Mouse (Mus musculus) frontal cortex, postnatal 10 days (tissue): Measurements from ENCODE around the gene Zbp1.
A peak's percentile ranks its signal among the peaks of the same experiment; 100 is the strongest.

ENCODE experiments used
- DNase-seq, 2 experiments: peaks; one replicate each; pipeline ENCODE4 v3.0.0; 2022; ENCODE audit warnings: low spot score in 2 of 2, mixed read lengths in 1 of 2

Zbp1 gene

GRCm38 (mm10) chr2:173179046-173179445 lies 39.7 kb downstream of the Zbp1 start:
- DNase-seq, result no peak

DNA sequence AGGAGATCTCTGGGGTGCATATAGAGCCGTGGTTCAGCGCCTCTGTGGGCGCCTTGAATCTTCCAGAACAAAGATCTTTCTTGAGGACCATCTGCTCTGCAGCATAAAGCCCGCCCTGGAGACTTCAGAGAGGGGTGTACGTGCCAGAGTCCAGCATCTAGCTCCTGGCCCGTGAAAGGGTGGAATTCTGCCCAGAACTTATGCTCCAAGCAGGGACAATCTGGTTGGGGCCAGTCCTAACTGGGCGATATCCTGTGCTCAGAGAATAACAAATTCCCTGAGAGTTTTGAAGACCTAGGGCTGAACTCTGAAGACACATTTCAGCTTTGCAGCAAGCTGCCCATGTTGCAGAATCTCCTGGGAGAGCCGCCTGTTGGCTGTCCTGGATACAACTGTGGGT lies 40.8 kb downstream of the Zbp1 start:
- DNase-seq, result no peak

- DNase-seq, result no peak
Measured at GRCm38 (mm10) chr2:173177481-173177880, 41.2 kb downstream of the Zbp1 start.

DNA sequence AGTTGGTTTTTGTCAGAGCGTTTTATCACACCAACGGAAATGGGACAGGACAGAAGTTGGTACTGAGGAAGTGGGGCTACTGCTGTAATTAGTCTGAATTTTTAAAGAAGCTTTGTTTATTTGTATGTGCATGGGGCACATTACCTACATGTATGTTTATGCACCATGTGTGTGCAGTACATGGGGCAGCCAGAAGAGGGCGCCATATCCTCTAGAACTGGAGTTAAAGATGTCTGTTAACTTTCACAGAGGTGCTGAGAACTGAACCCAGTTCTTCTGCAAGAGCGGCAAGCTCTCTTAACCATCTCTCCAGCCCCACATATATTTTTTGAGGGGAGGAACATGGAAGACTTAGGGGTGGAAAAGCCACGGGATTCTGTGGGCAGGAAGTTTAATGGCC lies 43.0 kb downstream of the Zbp1 start:
- peak in 1 of 2 experiments; percentile 8 for DNase-seq

- DNase-seq, result peak in 1 of 2 experiments; percentile 5
Measured at GRCm38 (mm10) chr2:173174569-173174968, 44.2 kb downstream of the Zbp1 start.

GRCm38 (mm10) chr2:173173521-173174511 lies 44.9 kb downstream of the Zbp1 start:
- peak; percentile 74 to 81 for DNase-seq

DNA sequence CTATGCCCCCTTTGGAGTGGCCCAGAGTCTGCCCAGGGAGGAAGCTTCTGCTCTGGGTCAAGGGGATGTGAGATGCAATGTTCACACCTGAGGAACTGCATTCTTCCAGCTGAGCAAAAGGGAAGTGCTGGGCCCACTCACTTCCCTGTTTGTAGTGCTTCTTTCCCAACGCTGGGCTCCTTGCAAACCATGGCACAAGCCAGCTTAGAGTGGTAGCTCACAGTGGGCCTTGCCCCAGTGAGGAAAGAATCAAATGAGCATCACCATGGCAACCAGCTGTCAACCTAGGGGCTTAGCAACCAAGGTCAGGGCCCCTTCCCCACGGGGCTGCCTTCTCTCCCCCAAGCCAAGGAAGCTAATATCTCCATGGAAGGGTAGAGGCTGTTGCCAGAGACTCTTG lies 45.7 kb downstream of the Zbp1 start:
- peak; percentile 22 to 25 for DNase-seq

DNA sequence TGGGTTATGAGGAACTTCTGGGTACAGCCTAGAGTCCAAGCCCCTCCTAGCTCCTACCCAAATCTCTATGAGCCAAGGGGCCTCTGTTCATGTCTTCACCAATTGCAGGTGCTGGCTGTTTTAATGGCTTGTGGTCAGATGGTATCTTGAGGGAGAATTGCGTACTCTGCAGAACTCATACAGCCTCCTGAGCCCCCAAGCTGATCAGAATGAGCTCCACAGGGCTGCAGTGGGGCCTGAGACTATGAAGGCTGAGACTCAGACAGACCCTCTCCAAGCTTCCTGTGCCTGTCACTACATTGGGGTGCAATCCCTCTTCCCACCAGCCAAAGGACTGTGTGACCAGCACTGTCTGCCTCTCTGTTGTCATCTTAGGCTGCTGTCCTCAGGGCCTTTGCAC lies 46.3 kb downstream of the Zbp1 start:
- DNase-seq, result no peak

- DNase-seq, result no peak
Measured at GRCm38 (mm10) chr2:173171956-173172355, 46.8 kb downstream of the Zbp1 start.

DNA sequence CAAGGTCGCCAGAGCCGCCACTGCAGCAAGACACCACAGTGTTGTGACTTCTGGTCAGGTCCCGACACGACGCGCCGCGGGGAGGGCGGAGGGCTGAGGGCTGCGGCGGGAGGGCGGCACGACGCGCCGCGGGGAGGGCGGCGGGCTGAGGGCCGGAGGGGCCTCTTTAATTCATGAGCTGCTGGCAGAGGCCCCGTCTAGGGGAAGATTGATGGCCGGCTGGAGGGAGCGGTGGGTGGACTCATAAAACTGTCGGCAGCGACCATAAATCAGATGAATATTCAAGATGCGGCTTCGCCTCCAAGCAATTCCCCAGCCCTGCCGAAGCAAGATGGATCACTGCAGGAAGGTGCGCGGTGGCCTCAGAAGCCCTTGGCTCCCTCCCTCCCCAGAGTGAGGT lies 47.3 kb downstream of the Zbp1 start:
- peak in 1 of 2 experiments; percentile 52 for DNase-seq

DNA sequence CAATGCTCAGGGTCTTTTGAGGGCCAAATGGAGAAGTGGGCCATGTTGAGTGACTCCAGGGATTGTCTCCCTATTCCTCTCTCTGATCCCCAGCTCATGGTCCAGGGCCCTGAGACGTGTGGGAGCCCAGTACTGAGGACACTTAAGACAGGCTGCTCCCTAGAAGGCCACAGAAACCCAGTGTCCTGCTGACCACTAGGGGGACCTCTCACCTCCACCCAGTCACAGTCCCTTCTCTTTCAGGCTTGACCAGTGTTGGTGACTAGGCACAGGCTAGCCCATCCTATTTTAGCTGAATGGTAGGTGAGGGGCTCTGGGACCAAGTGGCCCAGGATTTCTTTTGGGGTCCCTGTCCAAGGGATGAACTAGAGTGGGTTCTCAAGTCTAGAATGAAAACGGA lies 48.0 kb downstream of the Zbp1 start:
- no peak for DNase-seq

DNA sequence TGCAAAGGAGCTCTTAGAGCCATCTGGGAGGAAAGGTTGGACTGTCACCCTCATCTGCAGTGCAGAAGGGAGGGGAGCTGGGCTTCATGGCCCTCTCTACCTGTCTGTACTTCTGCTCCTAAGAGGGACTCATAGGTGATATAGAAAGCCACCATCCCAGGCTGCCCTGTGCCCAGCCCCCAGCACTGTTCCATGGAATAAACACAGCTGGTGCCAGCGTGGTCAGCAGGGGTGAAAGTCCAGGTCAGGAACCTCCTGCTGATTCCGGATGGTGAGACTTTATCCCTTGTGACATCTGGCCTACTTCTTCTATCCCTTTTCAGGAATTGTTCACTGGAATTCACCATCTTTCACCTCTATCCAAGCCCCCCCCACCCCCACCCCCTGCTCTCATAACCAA lies 48.6 kb downstream of the Zbp1 start:
- DNase-seq, result no peak

- no peak for DNase-seq
Measured at GRCm38 (mm10) chr2:173168411-173168851, 50.3 kb downstream of the Zbp1 start.

DNA sequence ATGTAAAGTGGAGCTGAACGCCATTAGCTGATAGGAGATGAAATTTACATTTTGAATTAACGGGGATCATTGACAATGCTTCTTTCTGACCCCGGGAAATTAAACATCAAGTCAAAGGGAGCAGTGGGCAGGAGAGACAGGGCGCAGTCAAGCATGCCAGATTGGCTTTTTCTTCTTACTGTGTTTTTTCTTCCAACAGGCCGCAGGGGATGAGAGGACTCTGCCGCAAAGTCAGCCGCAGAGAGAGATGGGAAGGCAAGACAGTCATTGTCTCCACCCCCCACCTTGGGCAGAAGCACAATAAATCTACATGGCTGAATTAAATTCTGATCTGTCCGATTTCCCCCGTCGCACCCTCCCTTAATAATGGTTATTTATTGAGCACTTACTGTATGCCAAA lies 53.4 kb downstream of the Zbp1 start:
- no peak for DNase-seq

DNA sequence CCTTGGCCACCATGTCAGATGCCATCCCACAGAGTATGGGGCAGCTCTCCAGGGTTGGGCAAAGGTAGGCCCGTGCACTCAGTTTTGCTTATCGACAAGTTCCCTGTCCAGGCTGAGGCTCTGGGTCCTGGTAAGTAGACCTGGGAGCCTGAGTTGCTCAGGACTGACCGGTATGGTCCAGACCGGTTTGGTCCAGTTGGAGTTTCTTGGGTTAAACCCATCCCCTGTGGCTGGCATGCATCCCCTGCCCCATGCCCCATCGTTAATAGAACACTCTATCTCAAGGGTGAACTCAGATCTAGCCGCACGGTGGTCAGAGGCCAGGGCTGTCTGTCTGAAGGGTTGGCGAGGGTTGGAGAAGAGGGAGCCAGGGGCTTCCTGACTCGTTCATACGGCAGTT lies 53.8 kb downstream of the Zbp1 start:
- no peak for DNase-seq

GRCm38 (mm10) chr2:173164358-173164757 lies 54.4 kb downstream of the Zbp1 start:
- DNase-seq, result no peak

DNA sequence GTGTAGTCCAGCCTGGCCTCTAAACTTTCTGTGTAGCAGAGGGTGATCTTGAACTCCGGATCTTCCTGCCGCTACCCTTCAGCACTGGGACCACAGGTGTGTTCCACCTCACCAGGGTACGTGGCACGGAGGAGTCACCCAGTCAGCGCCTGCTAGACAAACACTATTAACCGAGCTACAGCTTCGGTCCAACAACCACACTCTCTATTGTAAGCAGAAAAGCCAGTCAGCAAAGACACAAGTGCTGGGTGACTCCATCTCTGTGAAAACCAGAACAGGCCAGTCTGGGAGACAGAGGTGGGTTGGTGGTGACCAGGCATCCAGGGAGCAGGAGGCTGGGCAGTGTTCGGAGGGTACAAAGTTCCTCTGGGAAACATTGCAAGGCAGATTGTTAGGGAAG lies 55.3 kb downstream of the Zbp1 start:
- DNase-seq, result no peak

DNA sequence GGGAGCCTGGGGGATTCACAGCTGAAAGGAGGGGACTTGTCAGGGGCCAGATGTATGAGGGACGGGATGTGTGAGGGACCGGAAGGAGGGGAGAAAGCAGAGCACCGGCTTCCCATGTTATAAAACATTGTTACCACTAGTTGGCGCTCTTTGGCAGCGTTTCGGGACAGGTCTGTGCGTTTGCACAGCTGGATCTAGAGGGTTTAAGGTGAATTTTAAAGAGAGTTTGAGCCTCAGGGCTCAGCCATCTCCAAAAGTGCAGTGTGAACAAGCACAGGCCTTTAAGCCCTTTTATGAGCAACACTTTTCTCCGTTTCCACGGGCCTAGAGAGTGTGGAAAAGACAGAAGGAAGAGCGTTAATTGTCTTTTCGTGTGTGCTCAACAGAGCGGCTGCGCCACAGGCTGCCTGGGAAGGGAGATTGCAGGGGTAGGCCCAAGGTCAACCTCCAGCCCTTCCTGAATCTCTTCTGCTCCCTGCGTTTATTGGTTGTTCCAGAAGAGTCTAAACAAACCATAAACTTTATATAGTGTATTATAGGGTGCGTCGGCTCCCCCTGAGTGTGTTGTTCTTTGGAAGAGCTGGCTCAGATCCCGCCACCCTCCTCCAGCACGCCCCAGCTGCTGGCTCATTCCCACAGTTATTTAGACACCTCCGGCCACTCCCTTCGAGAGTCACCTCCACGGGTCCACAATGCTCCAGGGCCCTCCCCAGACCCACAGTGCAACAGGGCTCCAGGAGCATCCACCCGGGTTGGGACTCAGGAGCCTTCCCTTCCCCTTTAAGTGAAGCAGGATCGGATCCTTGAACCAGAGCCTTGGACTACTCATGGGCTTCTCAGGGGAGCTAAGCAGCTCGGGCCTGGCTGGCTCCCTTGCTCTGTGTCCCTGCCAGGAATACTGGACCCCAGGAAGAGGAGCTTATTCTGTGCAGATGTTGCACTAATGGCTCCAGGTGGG lies 59.1 kb downstream of the Zbp1 start:
- peak in 1 of 2 experiments; percentile 37 for DNase-seq

GRCm38 (mm10) chr2:173158390-173159055 lies 60.2 kb downstream of the Zbp1 start:
- no peak for DNase-seq

DNA sequence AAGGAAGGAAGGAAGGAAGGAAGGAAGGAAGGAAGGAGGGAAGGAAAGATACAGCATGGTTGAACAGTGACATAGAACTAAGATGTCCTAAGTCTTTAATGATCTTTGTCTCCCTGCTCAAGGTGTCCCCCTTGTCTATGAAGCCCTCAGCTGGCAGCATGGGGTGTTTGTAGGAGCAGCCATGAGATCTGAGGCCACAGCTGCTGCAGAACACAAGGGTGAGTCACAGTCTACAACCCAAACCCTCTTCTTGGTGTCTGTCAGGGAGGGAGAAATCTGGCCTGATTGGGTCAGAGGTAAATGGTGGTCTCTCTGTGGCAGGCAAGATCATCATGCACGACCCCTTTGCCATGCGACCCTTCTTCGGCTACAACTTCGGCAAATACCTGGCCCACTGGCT lies 60.9 kb downstream of the Zbp1 start:
- no peak for DNase-seq

GRCm38 (mm10) chr2:173157376-173157775 lies 61.3 kb downstream of the Zbp1 start:
- no peak for DNase-seq

DNA sequence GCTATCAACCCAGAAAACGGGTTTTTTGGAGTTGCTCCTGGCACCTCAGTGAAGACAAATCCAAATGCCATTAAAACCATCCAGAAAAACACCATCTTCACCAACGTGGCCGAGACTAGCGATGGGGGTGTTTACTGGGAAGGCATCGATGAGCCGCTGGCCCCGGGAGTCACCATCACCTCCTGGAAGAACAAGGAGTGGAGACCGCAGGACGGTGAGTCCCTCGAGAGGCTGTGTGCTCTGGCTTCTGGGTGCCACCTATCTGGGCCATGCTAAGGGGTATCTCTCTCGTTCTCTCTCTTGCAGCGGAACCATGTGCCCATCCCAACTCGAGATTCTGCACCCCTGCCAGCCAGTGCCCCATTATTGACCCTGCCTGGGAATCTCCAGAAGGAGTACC lies 61.8 kb downstream of the Zbp1 start:
- DNase-seq, result no peak
